Mouse (Mus musculus): ENCODE results near the gene Snrnp27. TPM values are rescaled to one million over a fixed set of nuclear protein-coding genes. Genes with fewer than 3 reads are reported as not detected.

Snrnp27 gene
- polyA plus RNA-seq, 1 experiment from 2014 or later, result 152 TPM

Other genes starting within 250 kb of the Snrnp27 start
- 23.7 and 24.8 TPM in 2 replicates for gene C87436, start 246.1 kb downstream of the Snrnp27 start, polyA plus RNA-seq (2014; fragmentation: Nextera tagmentation; extraction: Ambion mirVana)
- 499 and 548 TPM in 2 replicates for gene Pcbp1, start 158.2 kb downstream of the Snrnp27 start, polyA plus RNA-seq (2014; fragmentation: Nextera tagmentation; extraction: Ambion mirVana)
- gene Asprv1, start 56.4 kb downstream of the Snrnp27 start, polyA plus RNA-seq (2014; fragmentation: Nextera tagmentation; extraction: Ambion mirVana), result 0.99 and 1.3 TPM in 2 replicates
- 12.8 and 13.4 TPM in 2 replicates for gene Mxd1, start 15.4 kb downstream of the Snrnp27 start, polyA plus RNA-seq (2014; fragmentation: Nextera tagmentation; extraction: Ambion mirVana)
- gene Gmcl1, start 48.9 kb upstream of the Snrnp27 start, polyA plus RNA-seq (2014; fragmentation: Nextera tagmentation; extraction: Ambion mirVana), result 43.0 and 49.4 TPM in 2 replicates
- 10.0 and 12.1 TPM in 2 replicates for gene Anxa4, start 109.1 kb upstream of the Snrnp27 start, polyA plus RNA-seq (2014; fragmentation: Nextera tagmentation; extraction: Ambion mirVana)
- 14.1 and 21.7 TPM in 2 replicates for gene Aak1, start 165.0 kb upstream of the Snrnp27 start, polyA plus RNA-seq (2014; fragmentation: Nextera tagmentation; extraction: Ambion mirVana)